Mouse (Mus musculus) small intestine, adult 2 months (tissue): ENCODE results near the gene Osbpl2. TPM values are rescaled to one million over a fixed set of nuclear protein-coding genes. Genes with fewer than 3 reads are reported as not detected.

Source experiments
- H3K27ac ChIP-seq: fragments of 200-500 bp; 2 replicates; pipeline ENCODE4 v1.5.1; 2012; ENCODE audit warnings: low read depth, low read length, control low read depth, inconsistent platforms; ENCODE audit not compliant: insufficient read depth
- H3K27me3 ChIP-seq: fragments of 200-500 bp; 2 replicates; pipeline ENCODE4 v1.6.1; 2012; ENCODE audit warnings: mild to moderate bottlenecking, moderate library complexity, low read length, inconsistent platforms; ENCODE audit not compliant: control insufficient read depth, insufficient read depth
- H3K36me3 ChIP-seq: fragments of 200-500 bp; 2 replicates; pipeline ENCODE4 v1.6.1; 2012; ENCODE audit warnings: mild to moderate bottlenecking, low read length, control low read depth, inconsistent platforms; ENCODE audit not compliant: control insufficient read depth, insufficient read depth
- H3K4me1 ChIP-seq: fragments of 200-500 bp; 2 replicates; pipeline ENCODE4 v1.6.1; 2012; ENCODE audit warnings: low read length, inconsistent platforms, mixed read lengths; ENCODE audit not compliant: control insufficient read depth, insufficient read depth, insufficient read length
- H3K4me3 ChIP-seq: fragments of 200-500 bp; 2 replicates; pipeline ENCODE4 v1.5.1; 2012; ENCODE audit warnings: low read depth, mild to moderate bottlenecking, control low read depth, inconsistent platforms, low read length, moderate library complexity
- CTCF ChIP-seq: fragments of 200-500 bp; IDR thresholded peaks from 2 replicates; pipeline ENCODE4 v1.5.1; 2012; ENCODE audit warnings: low read depth, mild to moderate bottlenecking, control low read depth, inconsistent platforms, low read length, moderate library complexity, mixed read lengths; ENCODE audit not compliant: insufficient replicate concordance, insufficient read length; ENCODE audit errors: extremely low read depth
- POLR2A ChIP-seq: fragments of 200-500 bp; IDR thresholded peaks from 2 replicates; pipeline ENCODE4 v1.6.1; 2012; ENCODE audit warnings: low read depth, mild to moderate bottlenecking, control low read depth, inconsistent platforms, low read length, moderate library complexity
- WGBS: fragments of 180-500 bp; shearing (Covaris S2); methylation state at CpG from one replicate; pipeline ENCODE4 v1.1.7; 2018; 5-methylcytosine and 5-hydroxymethylcytosine counted together
- polyA plus RNA-seq: library from polyadenylated mRNA; depleted of rRNA; stranded (reverse); fragments of >200 nt; gene quantifications from 2 replicates; pipeline ENCODE4 v1.2.3, GENCODE M21; 2012

Osbpl2 gene
- polyA plus RNA-seq, 1 experiment, result 18.1 TPM

DNA sequence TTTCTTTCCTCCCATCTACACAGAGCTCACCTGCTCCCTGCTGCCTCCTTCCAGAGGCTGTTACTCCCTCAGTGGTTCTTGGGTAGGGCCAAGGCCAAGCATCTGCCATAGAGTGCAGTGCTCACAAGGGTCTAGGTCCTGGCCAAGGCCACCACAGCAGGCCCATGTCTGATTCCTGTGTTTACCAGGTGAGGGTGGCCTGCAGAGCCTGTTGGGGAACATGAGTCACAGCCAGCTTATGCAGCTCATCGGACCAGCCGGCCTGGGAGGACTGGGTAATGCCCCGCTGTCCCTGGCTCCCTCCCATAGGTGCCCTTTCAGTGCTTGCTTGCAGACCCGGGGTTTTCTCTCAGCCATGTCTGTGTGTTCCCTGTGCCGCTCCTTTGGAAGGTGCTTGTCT lies 55.0 kb downstream of the Osbpl2 start:
- Histone ChIP-seq H3K27ac (no peak overlapping the region), H3K36me3 (peaks cover 44% of the 10 kb centered on the region), H3K4me1 (peaks cover 10% of the 10 kb centered on the region; the same call in 1 of the 2 replicates), H3K27me3 (no peaks in the 10 kb centered on the region), H3K4me3 (no peak overlapping the region)
- no peak for TF ChIP-seq POLR2A
- TF ChIP-seq CTCF, result no peak
- 77% methylated on average over 5 of the region's 5 CpGs for whole genome bisulfite sequencing

DNA sequence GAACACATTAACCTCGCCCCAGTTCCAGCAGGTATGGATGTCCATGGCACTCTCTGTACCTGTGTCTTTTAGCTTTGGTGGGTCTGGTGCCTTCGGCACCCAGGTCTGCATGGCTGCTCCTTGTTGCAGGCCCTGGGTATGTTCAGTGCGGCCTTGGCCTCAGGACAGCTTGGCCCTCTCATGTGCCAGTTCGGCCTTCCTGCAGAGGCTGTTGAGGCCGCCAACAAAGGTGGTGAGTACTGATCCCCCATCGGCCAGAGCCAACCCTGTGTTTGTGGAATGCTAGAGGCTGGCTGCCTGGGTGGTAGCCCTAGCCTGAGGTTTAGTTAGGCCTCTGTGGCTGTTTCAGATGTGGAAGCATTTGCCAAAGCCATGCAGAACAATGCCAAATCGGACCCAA lies 56.6 kb downstream of the Osbpl2 start:
- Histone ChIP-seq H3K36me3 (peaks cover 44% of the 10 kb centered on the region), H3K4me1 (peaks cover 6% of the 10 kb centered on the region; the same call in 1 of the 2 replicates)
- TF ChIP-seq CTCF (no peak), POLR2A (no peak)

DNA sequence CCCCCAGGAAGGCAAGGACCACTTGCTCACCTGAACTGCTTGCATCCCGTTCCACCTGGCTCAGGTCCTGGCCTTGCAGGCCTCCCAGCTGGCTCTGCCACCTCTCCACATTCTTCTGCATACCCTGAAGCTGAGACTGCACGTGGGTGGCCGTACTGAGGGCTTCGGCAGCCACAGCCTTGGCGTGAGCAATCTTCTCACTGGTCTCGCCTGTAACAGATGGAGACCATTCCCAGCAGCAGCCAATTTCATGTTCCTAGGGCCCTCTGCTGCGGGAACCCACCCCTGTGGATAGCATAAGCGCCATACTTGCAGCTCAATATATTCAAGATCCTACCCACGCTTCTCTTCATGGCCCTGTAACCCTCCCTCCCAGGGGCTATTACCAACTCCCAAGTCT lies 62.4 kb downstream of the Osbpl2 start:
- H3K27ac ChIP-seq, result no peak overlapping the region
- H3K27me3 ChIP-seq, result no peaks in the 10 kb centered on the region
- H3K36me3 ChIP-seq, result peaks cover 17% of the 10 kb centered on the region
- TF ChIP-seq POLR2A, result no peak
- TF ChIP-seq CTCF, result no peak
- no peaks in the 10 kb centered on the region for H3K4me1 ChIP-seq
- no peak overlapping the region for H3K4me3 ChIP-seq
- 80% methylated on average over 9 of the region's 9 CpGs for whole genome bisulfite sequencing

More for the DNA sequence above, 56.6 kb downstream of the Osbpl2 start:
- Histone ChIP-seq H3K27ac (no peak overlapping the region), H3K4me3 (no peak overlapping the region), H3K27me3 (no peaks in the 10 kb centered on the region)
- WGBS, result 86% methylated on average over 7 of the region's 7 CpGs

DNA sequence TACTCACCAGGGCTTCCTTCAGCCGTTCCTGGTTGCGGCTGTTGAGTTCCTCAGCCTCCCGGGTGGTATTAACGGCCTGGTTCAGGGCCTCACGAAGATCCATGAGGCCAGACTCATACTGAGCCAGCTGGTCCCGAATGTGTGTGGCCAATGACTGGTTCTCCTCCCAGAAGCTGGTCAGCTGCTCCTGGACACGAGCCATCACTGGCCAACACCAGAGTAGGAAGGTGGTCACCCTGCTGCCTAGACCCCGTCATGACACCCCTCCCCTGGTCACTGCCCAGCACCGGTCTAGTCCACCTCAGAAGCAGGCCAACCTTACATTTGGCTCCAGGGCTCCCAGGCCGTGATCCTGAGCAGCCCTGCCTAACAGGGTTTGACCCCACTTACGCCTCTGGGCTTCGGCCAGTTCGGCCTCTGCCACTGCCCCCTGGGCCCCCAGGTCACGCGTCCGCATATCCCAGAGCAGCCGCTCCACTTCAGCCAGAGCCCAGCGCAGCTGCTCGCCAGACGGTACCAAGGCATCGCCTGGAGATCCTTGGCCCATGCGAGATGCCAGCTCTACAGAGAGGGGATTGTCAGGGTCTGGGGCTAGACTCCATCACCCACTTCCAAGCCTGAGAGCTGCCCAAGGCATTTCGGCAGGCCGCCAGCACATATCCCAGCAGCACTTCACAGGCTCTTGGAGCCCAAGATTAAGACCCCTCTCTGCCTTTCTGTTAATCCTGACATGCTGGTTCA lies 65.1 kb downstream of the Osbpl2 start:
- WGBS, result 89% methylated on average over 24 of the region's 24 CpGs
- Histone ChIP-seq H3K27ac (no peak overlapping the region), H3K36me3 (no peaks in the 10 kb centered on the region)

DNA sequence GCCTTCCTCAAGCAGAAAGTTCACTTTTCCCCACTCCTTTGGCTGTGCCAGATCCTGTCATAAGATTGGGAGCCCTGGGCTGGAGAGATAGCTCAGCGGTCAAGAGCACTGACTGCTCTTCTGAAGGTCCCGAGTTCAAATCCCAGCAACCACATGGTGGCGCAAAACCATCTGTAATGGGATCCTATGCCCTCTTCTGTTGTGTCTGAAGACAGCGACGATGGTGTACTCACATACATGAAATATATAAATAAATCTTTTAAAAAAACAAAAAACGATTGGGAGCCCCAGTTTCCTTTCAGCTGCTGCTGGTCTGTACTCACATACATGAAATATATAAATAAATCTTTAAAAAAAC lies 65.6 kb downstream of the Osbpl2 start:
- no peaks in the 10 kb centered on the region for H3K36me3 ChIP-seq
- WGBS, result 79% methylated on average over 6 of the region's 6 CpGs
- TF ChIP-seq CTCF (no peak), POLR2A (no peak)

More for the DNA sequence above, 65.1 kb downstream of the Osbpl2 start:
- no peaks in the 10 kb centered on the region for H3K27me3 ChIP-seq
- no peaks in the 10 kb centered on the region for H3K4me1 ChIP-seq
- no peak overlapping the region for H3K4me3 ChIP-seq
- TF ChIP-seq CTCF, result no peak

DNA sequence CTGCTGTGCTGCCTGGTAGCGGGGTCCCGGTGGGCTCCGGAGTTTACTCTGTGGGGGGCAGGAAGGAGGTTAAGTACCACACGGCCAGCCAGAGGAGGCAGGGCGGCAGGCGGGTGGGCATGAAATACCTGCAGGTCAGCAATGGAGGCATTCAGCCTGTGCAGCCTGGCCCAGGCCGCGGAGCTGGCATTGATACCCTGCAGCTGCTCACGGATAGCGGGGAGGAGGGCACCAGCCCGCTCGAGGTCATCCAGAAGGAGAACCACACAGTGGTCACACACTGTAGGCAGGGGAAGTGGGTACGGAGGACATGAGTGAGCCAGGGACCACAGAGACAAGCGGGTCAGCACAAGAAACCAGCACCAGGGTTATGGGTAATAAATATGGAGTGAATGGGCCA lies 66.6 kb downstream of the Osbpl2 start:
- Histone ChIP-seq H3K36me3 (no peaks in the 10 kb centered on the region), H3K4me3 (no peak overlapping the region), H3K27ac (no peak overlapping the region), H3K4me1 (no peaks in the 10 kb centered on the region), H3K27me3 (no peaks in the 10 kb centered on the region)
- TF ChIP-seq POLR2A, result no peak
- TF ChIP-seq CTCF, result no peak
- WGBS, result 91% methylated on average over 14 of the region's 14 CpGs

More for the DNA sequence above, 65.6 kb downstream of the Osbpl2 start:
- Histone ChIP-seq H3K4me3 (no peak overlapping the region), H3K27ac (no peak overlapping the region), H3K4me1 (no peaks in the 10 kb centered on the region), H3K27me3 (no peaks in the 10 kb centered on the region)

DNA sequence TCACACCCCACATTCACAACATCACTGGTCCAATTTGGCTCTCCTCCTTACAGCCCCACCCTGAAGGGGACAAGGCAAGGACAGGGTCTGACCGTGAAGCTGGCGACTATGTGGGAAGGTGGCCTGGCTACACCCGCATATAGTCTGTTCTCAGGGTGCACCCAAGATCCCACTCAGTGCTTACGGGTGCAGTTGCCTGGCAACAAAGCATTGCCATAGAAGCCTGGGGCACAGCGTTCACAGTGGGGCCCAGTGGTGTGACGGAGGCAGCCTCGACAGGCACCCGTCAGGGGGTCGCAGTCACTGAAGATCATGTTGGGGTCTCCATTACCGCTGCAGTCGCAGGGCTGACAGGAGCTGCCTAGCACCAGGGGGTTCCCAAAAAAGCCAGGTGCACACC lies 68.3 kb downstream of the Osbpl2 start:
- no peaks in the 10 kb centered on the region for H3K36me3 ChIP-seq
- H3K27me3 ChIP-seq, result no peaks in the 10 kb centered on the region
- no peaks in the 10 kb centered on the region for H3K4me1 ChIP-seq
- WGBS, result 88% methylated on average over 11 of the region's 11 CpGs
- H3K4me3 ChIP-seq, result no peak overlapping the region
- no peak overlapping the region for H3K27ac ChIP-seq
- TF ChIP-seq CTCF (no peak), POLR2A (no peak)
